Mouse (Mus musculus) gastrocnemius, postnatal 14 days (tissue): ENCODE measurements around the gene Timd2. TPM values are rescaled to one million over a fixed set of nuclear protein-coding genes. Genes with fewer than 3 reads are reported as not detected.
"Not testable (repeated sequence)": the region's sequence is repeated elsewhere in the genome, so short reads cannot be mapped to it uniquely, and the experiment has no call there.

Experiments
- DNase-seq: peaks from one replicate; pipeline ENCODE4 v3.0.0; 2021; ENCODE audit warnings: mixed read lengths
- intact Hi-C: fragments of 180-260 bp; cut with DNase I; formaldehyde crosslinking; loops from one replicate; pipeline ENCODE4 v1.15.1; 2025; ENCODE audit warnings: low total_unique reads
- total RNA-seq, 2 experiments: library from RNA; stranded (reverse); gene quantifications; 2 replicates each; pipeline ENCODE4 v1.2.3; 2021

Timd2 gene
- total RNA-seq, 2 experiments from 2014 or later, result not detected

- intact Hi-C loops, result no loop called here
Observed at GRCm38 (mm10) chr11:46665599-46666522, 41.0 kb downstream of the Timd2 start.

GRCm38 (mm10) chr11:46663215-46663614 is 43.6 kb downstream of the Timd2 start:
- DNase-seq, result no peak
- intact Hi-C loops, result no loop called here

More at GRCm38 (mm10) chr11:46665599-46666522, 41.0 kb downstream of the Timd2 start:
- DNase-seq, result no peak

DNA sequence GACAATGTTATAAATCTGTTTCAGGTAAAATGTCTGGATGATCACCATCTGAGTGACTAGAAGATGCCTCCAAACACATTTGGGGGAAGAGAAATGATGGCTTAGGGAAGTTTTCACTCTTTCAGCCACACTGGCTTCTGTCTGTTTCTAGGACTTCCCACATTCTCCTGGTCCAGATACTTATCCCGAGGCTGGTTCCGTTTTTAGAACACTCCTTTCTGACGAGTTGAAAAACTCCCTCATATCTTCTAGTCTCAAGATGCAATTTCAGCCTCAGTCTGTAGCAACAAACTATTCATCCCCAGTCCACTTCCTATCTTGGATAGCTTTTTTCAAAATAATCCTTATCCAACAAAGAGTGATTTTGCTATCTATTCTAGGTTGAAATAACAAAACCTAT is 54.4 kb downstream of the Timd2 start:
- intact Hi-C loops, result no loop called here
- no peak for DNase-seq

DNA sequence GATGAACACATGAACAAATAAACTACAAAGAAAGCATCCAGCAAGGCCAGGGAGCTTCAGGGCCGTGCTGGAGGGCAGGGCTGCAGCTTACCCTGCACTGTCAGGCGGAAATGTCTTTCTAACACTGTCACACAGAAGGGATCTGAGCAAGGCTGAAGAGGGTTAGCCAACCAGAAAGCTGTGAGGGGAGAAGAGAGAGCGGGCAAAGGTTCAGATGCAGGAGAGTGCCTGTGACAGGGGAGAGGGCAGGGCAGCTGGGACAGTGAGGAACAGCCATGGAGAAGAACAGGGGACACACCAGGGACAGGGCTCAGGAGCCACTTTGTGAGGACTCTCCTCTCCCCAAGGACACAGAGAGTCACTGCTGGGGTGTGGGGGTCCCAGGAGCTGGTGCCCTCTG is 57.2 kb downstream of the Timd2 start:
- DNase-seq, intact Hi-C loops: not testable (repeated sequence)

- intact Hi-C loops, result no loop called here
Observed at GRCm38 (mm10) chr11:46644824-46645223, 62.0 kb downstream of the Timd2 start.

DNA sequence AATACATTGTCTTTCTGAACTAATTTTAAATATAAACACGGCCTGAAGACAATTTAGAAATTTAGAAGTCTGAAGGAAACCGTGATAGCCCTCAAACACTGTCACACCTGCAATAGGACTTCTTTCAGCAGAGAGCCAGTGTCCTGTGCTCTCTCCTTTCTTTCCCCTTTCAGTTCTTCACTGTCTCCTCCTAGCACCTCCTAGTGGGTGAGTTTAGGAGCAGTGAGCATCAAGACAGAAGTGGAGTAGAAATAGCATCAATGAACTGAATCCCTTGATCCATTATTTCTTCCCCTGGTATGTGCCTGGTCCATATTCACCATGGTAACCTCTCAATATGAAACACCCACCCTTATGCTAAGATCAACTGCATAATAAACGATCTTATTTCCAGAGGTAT is 70.3 kb downstream of the Timd2 start:
- DNase-seq, result no peak
- intact Hi-C loops, result no loop called here

More at GRCm38 (mm10) chr11:46644824-46645223, 62.0 kb downstream of the Timd2 start:
- DNase-seq, result no peak

- intact Hi-C loops, DNase-seq: not testable (repeated sequence)
Observed at GRCm38 (mm10) chr11:46635516-46635915, 71.3 kb downstream of the Timd2 start.

DNA sequence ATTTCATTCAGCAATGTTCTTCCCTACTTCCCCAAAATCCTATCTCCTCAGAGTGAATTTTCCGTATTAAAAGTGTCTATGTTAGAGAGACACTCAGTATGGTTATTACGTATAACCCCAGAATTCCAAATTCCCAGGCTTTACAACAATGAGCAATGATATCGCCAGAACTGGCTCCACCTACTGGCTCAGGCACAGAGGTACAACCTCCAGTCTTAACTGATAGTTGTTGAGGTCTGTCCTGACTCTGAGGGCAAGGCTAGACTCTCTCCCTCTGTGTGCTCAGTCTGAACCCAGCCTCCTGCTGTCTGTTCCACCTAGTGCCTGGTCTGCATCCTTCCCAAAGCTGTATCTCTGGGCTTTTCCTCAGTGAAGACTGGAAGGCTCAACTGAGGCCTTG is 75.2 kb downstream of the Timd2 start:
- DNase-seq, result no peak
- intact Hi-C loops, result no loop called here

- intact Hi-C loops, result no loop called here
Observed at GRCm38 (mm10) chr11:46629211-46629795, 77.6 kb downstream of the Timd2 start, which contains the start of gene Dppa1. Gene Dppa1, minus strand, starts transcription at chr11:46629261.

DNA sequence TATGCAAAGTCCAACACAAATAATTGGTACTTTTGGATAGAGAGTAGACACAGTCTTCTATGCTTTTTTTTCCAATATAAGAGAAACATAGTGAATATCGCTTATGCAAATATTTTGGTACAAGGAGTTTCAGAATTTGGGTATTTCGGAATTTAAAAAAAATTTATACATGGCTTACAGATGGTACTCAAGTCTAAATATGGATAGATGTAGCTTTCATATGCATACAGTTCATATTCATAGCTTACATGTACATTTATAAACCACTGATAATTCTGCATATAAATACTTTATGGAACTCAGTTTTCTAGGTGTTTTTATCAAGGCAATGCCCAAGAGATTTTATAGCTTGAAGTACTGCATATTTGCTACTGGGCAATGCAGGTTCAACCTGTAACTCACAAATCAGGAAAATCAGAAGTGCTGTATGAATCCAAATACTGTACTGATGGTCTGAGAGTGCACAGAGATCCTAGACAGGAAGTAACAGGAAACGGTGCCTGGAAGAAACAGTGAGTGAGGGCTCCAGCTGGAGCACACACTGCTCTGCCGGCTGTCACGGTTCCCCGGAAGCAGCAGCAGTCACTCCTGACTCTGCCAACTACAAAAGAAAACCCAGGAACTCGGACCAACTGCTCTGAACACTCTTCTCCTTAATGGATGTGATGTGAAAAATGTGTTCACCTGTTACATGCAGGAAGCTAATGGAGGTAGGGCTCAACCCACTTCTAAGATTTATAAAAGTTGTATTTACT is 86.3 kb downstream of the Timd2 start:
- intact Hi-C loops, result no loop called here

More at GRCm38 (mm10) chr11:46629211-46629795, 77.6 kb downstream of the Timd2 start, which contains the start of gene Dppa1:
- DNase-seq, result no peak

GRCm38 (mm10) chr11:46619929-46620328 is 86.9 kb downstream of the Timd2 start:
- intact Hi-C loops, result no loop called here
- DNase-seq, result no peak

More for the DNA sequence above, 86.3 kb downstream of the Timd2 start:
- DNase-seq, result no peak

Other genes starting within 250 kb of the Timd2 start
- gene Gm12169, start 182.8 kb downstream of the Timd2 start, total RNA-seq, result not detected
- not detected for gene BC053393, start 135.5 kb downstream of the Timd2 start, total RNA-seq
- gene Dppa1, start 77.8 kb downstream of the Timd2 start, total RNA-seq, result not detected
- not detected for gene Havcr1, start 28.0 kb upstream of the Timd2 start, total RNA-seq
- under 1 TPM; 0.20 to 0.39 TPM for gene Timd4, start 103.7 kb upstream of the Timd2 start, total RNA-seq